Mouse (Mus musculus): ENCODE results near the gene Mrpl9. TPM values are rescaled to one million over a fixed set of nuclear protein-coding genes. Genes with fewer than 3 reads are reported as not detected.

Gene Mrpl9
- polyA plus RNA-seq, 1 experiment from 2014 or later: 71.7 TPM

DNA sequence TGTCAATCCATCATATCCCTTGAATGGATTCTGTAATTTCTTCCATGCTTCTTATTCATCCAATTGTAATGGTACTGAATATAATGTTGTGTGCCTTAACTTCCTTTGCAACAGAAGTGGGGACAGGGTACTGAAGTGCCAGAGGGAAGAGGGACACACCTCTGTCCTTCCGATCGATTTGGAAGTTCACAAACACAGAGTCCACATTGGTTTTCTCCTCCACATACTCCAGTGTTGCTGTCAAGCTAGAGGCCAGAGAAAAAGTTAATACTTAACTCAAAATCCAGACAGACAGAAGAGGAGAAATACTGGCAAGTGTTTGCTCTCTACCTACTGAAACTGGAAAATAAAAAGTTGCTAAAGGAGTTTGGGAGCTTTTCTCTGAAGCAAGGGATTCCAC lies 8.8 kb upstream of the Mrpl9 start:
- WGBS: 91% methylated on average over 2 of the region's 2 CpGs
- Histone ChIP-seq H3K27ac (replicated peaks) (no peak overlapping the region), H3K4me3 (no peak overlapping the region), H3K9me3 (replicated peaks) (no peaks in the 10 kb centered on the region), H3K36me3 (peaks cover 10% of the 10 kb centered on the region), H3K4me1 (no peaks in the 10 kb centered on the region), H3K27me3 (ENCODE audit: low read depth, poor library complexity, severe bottlenecking) (no peaks in the 10 kb centered on the region)
- DNase-seq (ENCODE audit: low spot score): no peak

DNA sequence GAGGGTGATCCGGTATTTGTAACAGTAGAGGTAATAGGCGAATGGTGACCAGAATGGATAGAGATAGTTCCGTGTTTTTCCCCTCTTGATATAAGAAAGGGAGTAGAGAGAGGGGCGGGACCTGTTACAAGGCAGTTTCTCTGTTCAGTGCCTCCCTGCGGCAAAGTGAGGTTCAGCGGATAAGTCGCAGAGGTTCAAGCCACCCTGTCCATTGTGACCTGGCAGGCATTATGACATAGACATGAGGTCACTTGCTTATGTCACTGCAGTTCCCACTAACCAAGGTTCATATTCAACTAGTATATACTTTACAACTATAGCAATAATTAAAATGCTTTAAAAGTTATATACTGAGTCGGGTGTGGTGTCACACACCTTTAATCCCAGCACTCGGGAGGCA lies 6.7 kb upstream of the Mrpl9 start:
- Histone ChIP-seq H3K4me1 (no peaks in the 10 kb centered on the region), H3K27ac (replicated peaks) (no peak overlapping the region), H3K9me3 (replicated peaks) (no peaks in the 10 kb centered on the region), H3K4me3 (no peak overlapping the region), H3K27me3 (ENCODE audit: low read depth, poor library complexity, severe bottlenecking) (no peaks in the 10 kb centered on the region), H3K36me3 (no peaks in the 10 kb centered on the region)
- WGBS: 80% methylated on average over 9 of the region's 9 CpGs
- no peak for DNase-seq (ENCODE audit: low spot score)

DNA sequence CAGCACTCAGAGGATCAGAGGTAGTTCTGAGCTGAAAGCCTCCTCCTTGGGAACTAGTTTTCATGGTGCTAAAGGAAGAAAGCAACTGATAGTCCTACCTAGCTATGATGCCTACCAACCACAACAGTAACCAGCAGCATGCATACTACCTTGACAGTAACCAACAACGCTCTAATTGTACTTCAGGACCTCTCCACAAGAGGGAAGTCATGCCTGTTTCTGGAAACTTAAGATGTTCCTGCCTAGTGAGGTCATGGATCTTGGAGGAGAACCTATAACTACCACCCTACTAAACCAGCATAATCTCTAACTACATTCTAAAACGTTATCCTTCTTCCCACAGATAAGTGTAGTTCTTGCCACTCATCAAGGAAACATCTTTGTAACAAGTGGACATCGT lies 1.9 kb upstream of the Mrpl9 start:
- H3K9me3 ChIP-seq (replicated peaks): no peaks in the 10 kb centered on the region
- 41% methylated on average over 3 of the region's 3 CpGs for WGBS
- peaks cover 17% of the 10 kb centered on the region for H3K36me3 ChIP-seq
- DNase-seq (ENCODE audit: low spot score): no peak
- H3K27me3 ChIP-seq (ENCODE audit: low read depth, poor library complexity, severe bottlenecking): no peaks in the 10 kb centered on the region
- no peak overlapping the region for H3K27ac ChIP-seq (replicated peaks)
- H3K4me1 ChIP-seq: peaks cover 10% of the 10 kb centered on the region
- H3K4me3 ChIP-seq: no peak overlapping the region

DNA sequence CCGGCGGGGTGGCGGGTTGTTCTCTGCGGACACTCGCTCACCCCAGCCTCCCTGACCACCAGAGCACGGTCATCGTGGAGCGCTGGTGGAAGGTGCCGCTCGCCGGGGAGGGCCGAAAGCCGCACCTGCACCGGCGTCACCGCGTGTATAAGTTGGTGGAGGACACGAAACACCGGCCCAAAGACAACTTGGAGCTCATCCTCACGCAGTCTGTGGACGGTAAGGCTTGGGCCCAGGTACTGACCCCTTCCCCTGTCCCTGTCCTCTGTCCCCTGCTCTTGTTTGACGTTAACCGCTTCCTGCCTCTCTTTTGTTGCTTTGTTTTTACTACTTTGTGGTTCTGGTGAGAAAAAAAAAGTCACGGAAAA lies 463 bp downstream of the Mrpl9 start, which contains the start of gene Oaz3:
Gene Oaz3, minus strand, starts transcription at position 319 of the 368 bp plus-strand sequence.
- Histone ChIP-seq H3K36me3 (peaks cover 41% of the 10 kb centered on the region), H3K27ac (replicated peaks) (peak within 1 kb of the TSS; percentile 93), H3K4me1 (peaks cover 10% of the 10 kb centered on the region), H3K9me3 (replicated peaks) (no peaks in the 10 kb centered on the region), H3K27me3 (ENCODE audit: low read depth, poor library complexity, severe bottlenecking) (no peaks in the 10 kb centered on the region), H3K4me3 (peak within 1 kb of the TSS; percentile 98)
- DNase-seq (ENCODE audit: low spot score): no peak
- WGBS: under 1% methylated on average over 24 of the region's 24 CpGs

DNA sequence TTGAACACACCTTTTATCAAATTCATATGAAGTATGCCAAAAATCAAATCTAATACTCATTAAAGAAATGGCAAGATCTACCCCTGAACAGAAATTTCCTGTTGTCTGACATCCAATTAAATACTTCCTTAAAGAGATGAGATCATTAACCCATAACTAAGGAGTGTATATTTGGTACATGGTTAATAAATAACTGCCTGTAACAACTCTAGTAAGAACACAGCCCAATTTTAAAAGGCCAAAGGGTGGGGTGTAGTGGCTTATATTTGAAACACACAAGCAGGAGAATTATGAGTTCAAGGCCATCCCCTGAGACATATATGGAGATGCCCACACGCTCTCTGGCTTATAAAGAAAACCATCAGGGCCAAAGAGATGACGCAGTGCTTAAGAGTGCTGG lies 6.3 kb downstream of the Mrpl9 start:
- Histone ChIP-seq H3K27ac (replicated peaks) (no peak overlapping the region), H3K4me1 (peaks cover 3% of the 10 kb centered on the region), H3K4me3 (no peak overlapping the region), H3K27me3 (ENCODE audit: low read depth, poor library complexity, severe bottlenecking) (no peaks in the 10 kb centered on the region), H3K36me3 (peaks cover 62% of the 10 kb centered on the region), H3K9me3 (replicated peaks) (no peaks in the 10 kb centered on the region)
- WGBS: 89% methylated on average over 2 of the region's 2 CpGs
- no peak for DNase-seq (ENCODE audit: low spot score)

DNA sequence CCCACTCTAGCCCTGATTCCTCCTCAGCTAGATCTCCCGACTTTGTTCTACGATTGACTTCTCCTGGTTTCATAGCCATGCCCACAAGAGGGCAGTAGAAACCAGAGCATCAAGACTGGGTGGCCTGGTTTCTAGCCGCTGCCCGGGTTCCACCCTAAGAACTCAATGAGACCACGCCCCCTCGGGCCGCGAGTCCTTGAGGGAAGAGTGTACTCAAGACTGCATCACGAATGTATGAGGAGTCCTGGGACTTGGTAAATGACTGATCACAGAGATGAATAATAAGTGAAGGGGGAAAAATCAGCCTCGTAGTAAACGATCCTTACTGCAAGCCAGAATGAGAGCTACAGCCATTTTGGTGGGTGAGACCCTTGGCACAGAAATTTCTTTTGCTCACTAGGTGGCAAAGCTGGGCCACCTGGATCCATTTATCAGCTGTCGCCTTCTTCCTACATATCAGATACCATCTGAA lies 13.4 kb downstream of the Mrpl9 start:
- H3K36me3 ChIP-seq: no peaks in the 10 kb centered on the region
- H3K27me3 ChIP-seq (ENCODE audit: low read depth, poor library complexity, severe bottlenecking): 0 out of 2 replicates have a peak, but pooled peaks cover 7% of the 10 kb centered on the region
- H3K9me3 ChIP-seq (replicated peaks): no peaks in the 10 kb centered on the region
- 0 out of 2 replicates have a peak, but pooled peaks cover 4% of the 10 kb centered on the region for H3K4me1 ChIP-seq
- peak; percentile 87 for DNase-seq (ENCODE audit: low spot score)
- peak overlapping the region; percentile 45 for H3K4me3 ChIP-seq
- H3K27ac ChIP-seq (replicated peaks): no peak overlapping the region
- WGBS: under 1% methylated on average over 12 of the region's 12 CpGs

DNA sequence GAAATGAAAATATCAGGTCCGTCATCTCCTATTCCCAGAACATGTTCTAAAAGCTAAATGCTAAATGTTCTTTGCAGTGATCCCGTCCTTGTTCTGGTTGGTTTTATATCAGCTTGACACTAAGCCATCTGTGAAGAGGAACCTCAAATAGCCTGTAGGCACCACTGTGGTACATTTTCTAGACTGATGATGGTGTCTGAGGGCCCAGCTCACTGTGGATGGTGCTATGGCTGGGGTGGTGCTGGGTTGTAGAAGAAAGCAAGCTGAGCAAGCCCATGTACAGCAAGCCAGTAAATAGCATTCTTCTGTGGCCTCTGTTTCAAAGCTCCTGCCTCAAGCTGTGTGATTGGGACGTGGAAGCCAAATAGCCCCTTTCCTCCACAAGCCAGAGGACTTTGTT lies 13.9 kb downstream of the Mrpl9 start:
- 76% methylated on average over 3 of the region's 3 CpGs for WGBS
- no peaks in the 10 kb centered on the region for H3K36me3 ChIP-seq
- H3K27ac ChIP-seq (replicated peaks): no peak overlapping the region
- 0 out of 2 replicates have a peak, but pooled peaks cover 7% of the 10 kb centered on the region for H3K27me3 ChIP-seq (ENCODE audit: low read depth, poor library complexity, severe bottlenecking)
- 0 out of 2 replicates have a peak, but pooled peaks cover 4% of the 10 kb centered on the region for H3K4me1 ChIP-seq
- no peak for DNase-seq (ENCODE audit: low spot score)
- no peaks in the 10 kb centered on the region for H3K9me3 ChIP-seq (replicated peaks)
- peak overlapping the region; percentile 45; the same call in 1 of the 2 replicates for H3K4me3 ChIP-seq

DNA sequence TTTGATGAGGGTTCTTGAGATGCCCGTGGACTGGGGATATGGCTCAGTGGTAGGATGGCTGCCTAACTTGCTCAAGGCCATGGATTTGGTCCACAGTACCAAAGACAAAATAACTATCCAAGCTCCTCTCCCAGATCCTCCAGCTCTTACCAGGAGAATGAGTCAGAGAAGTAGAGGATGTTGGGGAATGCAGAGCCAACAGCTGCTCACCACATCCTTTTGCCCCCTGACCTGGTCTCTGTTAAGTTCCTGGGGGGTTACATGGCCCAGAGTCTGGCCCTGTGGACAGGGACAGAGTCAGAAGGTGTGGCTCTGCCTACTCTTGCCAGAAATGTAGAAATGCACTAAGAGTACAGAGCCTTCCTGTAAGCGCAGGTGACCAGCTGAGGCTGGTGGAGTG lies 16.7 kb downstream of the Mrpl9 start:
- Histone ChIP-seq H3K27ac (replicated peaks) (no peak overlapping the region; the same call in 1 of the 2 replicates), H3K36me3 (no peaks in the 10 kb centered on the region), H3K9me3 (replicated peaks) (no peaks in the 10 kb centered on the region), H3K4me3 (no peak overlapping the region), H3K4me1 (peaks cover 20% of the 10 kb centered on the region), H3K27me3 (ENCODE audit: low read depth, poor library complexity, severe bottlenecking) (0 out of 2 replicates have a peak, but pooled peaks cover 7% of the 10 kb centered on the region)
- no peak for DNase-seq (ENCODE audit: low spot score)
- 92% methylated on average over 2 of the region's 2 CpGs for WGBS

DNA sequence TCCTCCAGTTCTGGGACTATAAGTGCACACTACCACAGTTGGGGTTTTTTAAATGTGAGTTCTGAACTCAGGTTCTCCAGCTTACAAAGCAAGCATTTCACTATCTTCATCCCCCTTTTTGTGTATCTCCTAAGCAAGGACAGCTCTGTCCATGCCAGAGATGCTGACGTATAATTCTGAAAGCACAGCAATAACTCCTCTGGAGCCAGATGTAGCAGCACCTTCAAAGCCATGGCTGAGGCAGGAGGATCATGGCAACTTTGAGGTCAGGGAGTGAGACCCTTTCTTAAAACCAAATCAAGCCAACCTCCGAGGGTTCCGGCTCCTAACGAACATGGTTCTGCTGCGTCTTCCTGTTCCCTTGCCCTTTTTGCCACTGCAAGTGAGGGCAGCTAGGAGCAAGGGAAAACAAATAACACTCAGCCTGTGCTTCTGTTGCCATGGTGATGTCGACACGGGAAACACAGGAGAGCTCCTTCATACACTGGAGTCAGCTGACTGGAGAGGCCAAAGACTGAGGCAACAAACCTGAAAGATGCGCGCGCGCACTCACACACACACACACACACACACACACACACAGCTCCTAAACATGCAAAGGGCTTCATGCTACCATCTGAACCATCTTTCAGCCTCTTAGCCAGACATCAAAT lies 20.9 kb downstream of the Mrpl9 start:
- no peaks in the 10 kb centered on the region for H3K36me3 ChIP-seq
- no peaks in the 10 kb centered on the region for H3K9me3 ChIP-seq (replicated peaks)
- 56% methylated on average over 11 of the region's 11 CpGs for WGBS
- peaks cover 29% of the 10 kb centered on the region for H3K4me1 ChIP-seq
- H3K4me3 ChIP-seq: no peak overlapping the region
- peak overlapping the region; percentile 38 for H3K27ac ChIP-seq (replicated peaks)
- DNase-seq (ENCODE audit: low spot score): peak; percentile 57
- no peaks in the 10 kb centered on the region for H3K27me3 ChIP-seq (ENCODE audit: low read depth, poor library complexity, severe bottlenecking)

DNA sequence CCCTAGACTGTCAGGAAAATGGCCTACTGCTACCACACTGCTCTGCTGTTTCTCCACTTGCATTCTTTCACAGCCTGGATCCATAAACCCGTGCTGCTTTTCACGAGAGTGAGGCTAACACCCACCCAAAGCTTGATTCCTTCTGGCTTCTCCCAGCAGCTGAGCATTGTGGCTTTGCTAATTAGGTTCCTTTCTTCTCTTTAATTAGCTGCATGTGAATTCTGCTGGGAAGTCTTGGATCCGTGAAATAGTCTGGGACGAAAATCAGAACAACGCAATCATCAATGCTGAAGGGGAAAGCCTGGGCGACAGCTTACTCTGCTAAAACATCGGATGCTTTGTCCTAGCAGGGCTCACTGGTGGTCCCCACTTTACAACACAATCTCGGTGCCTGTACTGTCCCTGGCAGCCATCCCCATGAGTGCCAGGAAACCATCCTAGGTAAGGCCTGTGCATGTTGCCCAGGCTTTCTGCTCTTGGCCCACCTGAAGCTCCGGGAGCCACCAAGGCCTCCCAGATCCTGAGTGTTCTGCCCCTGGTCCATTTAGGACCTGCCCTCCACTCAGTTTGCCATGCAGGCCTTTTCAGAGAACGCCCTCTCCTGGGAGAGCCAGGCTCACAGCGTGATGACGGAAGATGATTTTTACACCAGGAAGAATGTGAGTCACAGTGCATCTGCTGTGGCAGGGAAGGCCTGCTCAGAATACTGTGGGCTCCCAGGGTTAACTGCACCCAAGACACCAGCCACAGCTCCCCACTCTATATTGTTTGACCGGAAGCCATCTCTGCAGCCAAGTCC lies 22.7 kb downstream of the Mrpl9 start:
- no peak for DNase-seq (ENCODE audit: low spot score)
- H3K27ac ChIP-seq (replicated peaks): peak overlapping the region; percentile 71

DNA sequence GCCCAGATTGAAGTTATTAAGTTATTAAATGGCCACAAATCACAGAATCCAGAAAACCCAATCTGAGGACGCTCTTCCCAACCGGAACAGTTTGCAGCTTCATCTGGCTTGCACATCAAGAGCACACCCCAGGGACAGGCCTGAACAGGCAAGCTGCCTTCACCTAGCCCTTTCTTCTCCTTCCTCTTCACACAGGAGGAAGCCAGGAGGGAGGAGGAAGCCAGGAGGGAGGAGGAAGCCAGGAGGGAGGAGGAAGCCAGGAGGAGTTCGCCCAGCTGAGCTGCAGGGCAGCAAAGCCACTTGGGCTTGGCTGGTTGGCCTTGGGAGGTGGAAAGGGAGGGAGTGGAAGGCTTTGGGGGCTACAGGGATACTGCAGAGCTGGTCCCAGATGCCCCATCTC lies 25.8 kb downstream of the Mrpl9 start:
- Histone ChIP-seq H3K27me3 (ENCODE audit: low read depth, poor library complexity, severe bottlenecking) (no peaks in the 10 kb centered on the region), H3K4me1 (peaks cover 44% of the 10 kb centered on the region), H3K27ac (replicated peaks) (peak overlapping the region; percentile 17; the same call in 1 of the 2 replicates), H3K4me3 (no peak overlapping the region), H3K9me3 (replicated peaks) (no peaks in the 10 kb centered on the region), H3K36me3 (no peaks in the 10 kb centered on the region)
- WGBS: 54% methylated on average over 3 of the region's 3 CpGs
- DNase-seq (ENCODE audit: low spot score): no peak

More for the DNA sequence above, 22.7 kb downstream of the Mrpl9 start:
- Histone ChIP-seq H3K27me3 (ENCODE audit: low read depth, poor library complexity, severe bottlenecking) (no peaks in the 10 kb centered on the region), H3K9me3 (replicated peaks) (no peaks in the 10 kb centered on the region), H3K4me1 (peaks cover 31% of the 10 kb centered on the region), H3K36me3 (no peaks in the 10 kb centered on the region), H3K4me3 (no peak overlapping the region)
- 51% methylated on average over 13 of the region's 13 CpGs for WGBS

DNA sequence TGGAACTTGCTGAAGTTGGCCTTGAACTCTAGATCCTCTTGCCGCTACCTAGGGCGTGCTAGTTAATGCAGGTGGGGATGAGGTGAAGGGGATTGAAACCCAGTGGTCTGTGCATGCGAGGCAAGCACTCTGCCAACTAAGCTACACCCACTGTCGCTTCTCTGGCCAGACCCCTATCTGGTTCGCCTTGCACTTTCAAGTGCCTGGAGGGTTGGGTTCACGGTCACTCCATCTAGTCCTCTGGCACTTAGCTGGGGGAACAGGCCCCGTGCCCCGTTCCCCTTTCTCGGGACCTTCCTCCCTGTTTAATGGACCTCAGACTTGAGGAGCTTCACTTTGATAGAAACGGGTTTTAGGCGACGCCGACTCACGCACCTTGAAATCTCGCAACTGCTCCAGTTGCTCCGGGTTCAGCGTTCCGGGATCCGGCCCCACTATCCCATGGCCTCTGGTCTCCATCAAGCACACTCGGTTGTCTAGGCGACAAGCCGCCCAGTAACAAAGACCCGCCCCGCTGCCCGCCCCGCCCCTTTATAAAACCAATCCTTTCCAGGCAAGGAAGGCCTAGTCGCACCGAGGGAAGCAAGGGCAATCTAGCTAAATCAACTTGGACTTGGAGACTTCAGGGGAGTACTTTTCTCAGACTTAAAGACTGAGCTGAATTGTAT lies 29.5 kb downstream of the Mrpl9 start:
- H3K27me3 ChIP-seq (ENCODE audit: low read depth, poor library complexity, severe bottlenecking): no peaks in the 10 kb centered on the region; the same call in 1 of the 2 replicates
- peak overlapping the region; percentile 78 for H3K27ac ChIP-seq (replicated peaks)
- no peaks in the 10 kb centered on the region for H3K36me3 ChIP-seq
- peaks cover 48% of the 10 kb centered on the region for H3K4me1 ChIP-seq
- DNase-seq (ENCODE audit: low spot score): peak; percentile 85
- H3K9me3 ChIP-seq (replicated peaks): no peaks in the 10 kb centered on the region
- H3K4me3 ChIP-seq: peak overlapping the region; percentile 50
- 9% methylated on average over 28 of the region's 28 CpGs for WGBS

All from midbrain, embryonic 10.5 days (tissue).